Mouse (Mus musculus): ENCODE data around the gene Kcnh4.

Gene Kcnh4

DNA sequence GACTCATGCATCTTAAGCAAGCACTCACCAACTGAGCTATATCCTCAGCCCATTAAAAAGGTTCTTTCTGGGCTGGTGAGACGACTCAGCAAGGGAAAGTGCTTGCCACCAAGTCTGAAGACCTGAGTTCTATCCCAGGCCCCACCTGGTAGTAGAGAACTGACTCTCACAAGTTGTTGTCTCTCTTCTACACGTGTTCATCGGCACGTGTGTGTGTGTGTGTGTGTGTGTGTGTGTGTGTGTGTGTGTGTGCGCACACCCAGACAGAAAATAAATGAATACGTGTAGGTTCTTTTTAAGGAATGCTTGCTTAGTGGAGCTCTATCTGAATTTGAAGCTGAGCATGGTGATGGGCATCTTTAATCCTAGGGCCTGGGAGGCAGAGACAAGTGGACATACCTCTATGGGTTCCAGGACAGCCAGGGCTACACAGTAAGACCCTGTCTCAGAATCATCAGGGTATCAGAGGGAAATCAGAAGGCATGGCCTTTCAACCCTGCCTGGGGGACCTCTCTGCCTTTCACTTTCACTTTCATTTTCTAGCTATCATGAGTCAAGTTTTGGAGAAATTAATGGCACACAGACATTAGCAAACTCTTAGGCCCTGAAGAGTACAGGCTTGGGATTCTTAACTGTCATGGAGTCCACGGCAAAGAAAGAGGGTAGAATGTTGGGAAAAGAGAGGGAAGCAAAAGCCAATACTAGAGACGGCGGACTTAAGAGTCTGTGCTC lies 24.4 kb downstream of the Kcnh4 start:
- no peak for DNase-seq (ENCODE audit: low read depth)

- no peak for DNase-seq (ENCODE audit: low read depth)
These were observed 29.1 kb downstream of the Kcnh4 start for GRCm38 (mm10) chr11:100730477-100731205.

DNA sequence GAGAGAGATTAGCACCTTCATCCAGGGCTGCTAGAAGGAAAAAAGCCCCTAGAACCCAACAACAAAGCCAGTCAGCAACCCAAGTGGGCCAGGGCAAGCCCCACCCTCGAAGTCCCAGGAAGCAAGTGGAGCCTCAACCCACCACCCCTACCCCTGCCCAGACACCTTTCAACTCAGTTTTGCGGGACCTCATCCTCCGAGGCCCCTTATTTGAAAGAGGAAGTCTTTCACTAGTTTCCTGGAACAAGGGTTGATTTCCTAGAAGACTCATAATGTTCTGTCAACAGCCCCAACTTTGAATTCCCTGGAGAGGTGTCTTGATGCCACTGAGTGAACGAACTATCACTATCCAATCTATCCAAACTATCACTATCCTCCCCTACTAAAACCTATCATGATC lies 29.8 kb downstream of the Kcnh4 start:
- DNase-seq (ENCODE audit: low read depth) = no peak

GRCm38 (mm10) chr11:100728601-100729000 lies 31.1 kb downstream of the Kcnh4 start:
- no peak for DNase-seq (ENCODE audit: low read depth)

- no peak for DNase-seq (ENCODE audit: low read depth)
These were observed 32.5 kb downstream of the Kcnh4 start for GRCm38 (mm10) chr11:100727201-100727600.

- DNase-seq (ENCODE audit: low read depth) = no peak
These were observed 34.7 kb downstream of the Kcnh4 start for GRCm38 (mm10) chr11:100724919-100725512.

GRCm38 (mm10) chr11:100722493-100723028 lies 37.2 kb downstream of the Kcnh4 start:
- no peak for DNase-seq (ENCODE audit: low read depth)

DNA sequence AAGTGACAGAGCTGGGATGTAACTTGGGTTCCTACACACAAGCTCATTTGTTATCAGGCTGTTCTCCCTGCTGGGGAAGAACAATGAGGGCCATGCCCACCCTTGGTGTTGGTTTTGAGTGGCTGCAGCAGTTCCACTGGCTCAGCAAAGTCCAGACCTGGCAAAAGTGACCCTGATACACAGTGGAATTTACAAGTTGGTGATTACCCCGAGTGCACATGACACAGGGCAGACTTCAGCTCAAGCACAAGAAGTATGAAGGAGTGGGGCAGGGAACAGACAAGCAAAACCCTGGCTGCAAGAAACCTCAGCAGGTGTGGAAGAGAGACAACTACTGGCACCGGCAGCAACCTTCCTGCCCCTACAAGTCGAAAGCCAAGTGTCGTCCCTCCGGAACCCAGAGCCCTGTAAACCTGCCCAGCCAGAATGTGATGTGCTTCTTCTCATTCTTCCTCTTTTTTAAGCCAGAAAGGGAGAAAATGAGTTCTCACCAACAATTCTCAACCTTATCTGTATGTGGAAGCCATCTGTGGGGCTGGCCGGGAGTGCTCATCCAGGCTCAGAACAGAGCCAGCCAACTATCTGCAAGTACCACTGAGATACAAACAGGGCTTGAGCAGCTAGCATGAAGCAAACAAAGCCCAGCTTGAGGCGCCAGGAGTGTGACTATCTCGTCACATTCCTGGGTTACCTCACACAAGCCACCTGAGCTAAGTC lies 37.8 kb downstream of the Kcnh4 start:
- DNase-seq (ENCODE audit: low read depth) = no peak

GRCm38 (mm10) chr11:100721254-100721653 lies 38.5 kb downstream of the Kcnh4 start:
- no peak for DNase-seq (ENCODE audit: low read depth)

GRCm38 (mm10) chr11:100720345-100720744 lies 39.4 kb downstream of the Kcnh4 start:
- DNase-seq (ENCODE audit: low read depth) = no peak

DNA sequence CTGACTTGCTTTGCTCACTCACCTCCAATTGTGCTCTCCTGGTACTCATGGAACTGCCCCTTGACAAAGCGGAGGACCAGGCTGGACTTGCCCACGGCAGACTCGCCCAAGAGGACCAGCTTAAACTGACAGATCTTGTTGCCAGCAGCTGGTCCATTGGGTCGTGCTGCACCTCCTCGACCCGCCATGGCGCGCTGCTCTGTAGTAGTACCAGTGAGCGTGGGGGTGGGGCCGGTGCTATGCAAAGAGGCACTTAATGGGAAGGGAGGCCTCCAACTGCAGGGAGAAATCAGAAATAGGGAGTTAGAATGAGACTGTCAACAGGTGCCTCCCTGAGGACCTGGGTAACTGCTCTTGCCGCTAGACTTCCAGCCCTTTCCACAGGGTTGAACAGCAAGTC lies 39.8 kb downstream of the Kcnh4 start:
- no peak for DNase-seq (ENCODE audit: low read depth)

GRCm38 (mm10) chr11:100719312-100719711 lies 40.4 kb downstream of the Kcnh4 start:
- no peak for DNase-seq (ENCODE audit: low read depth)

DNA sequence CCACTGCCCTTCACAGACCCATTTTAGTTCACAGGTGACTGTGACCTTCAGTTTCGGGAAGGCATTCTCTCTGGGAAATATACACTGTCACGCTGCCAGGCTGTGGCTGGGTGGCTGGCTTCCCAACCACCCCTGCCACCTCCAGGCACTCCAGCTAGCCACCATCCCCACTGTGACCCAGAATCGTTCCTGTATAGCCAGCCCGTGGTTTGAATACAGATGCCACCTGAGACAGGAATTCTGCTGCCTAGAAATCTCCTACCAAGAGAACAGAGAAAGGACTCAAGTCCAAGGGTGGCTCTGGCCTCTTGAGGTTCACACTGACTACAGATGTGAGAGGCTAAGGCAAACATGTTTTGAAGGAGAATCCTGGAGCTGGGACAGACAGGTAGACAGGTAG lies 40.9 kb downstream of the Kcnh4 start:
- no peak for DNase-seq (ENCODE audit: low read depth)

- no peak for DNase-seq (ENCODE audit: low read depth)
These were observed 41.3 kb downstream of the Kcnh4 start for GRCm38 (mm10) chr11:100718462-100718861.

- DNase-seq (ENCODE audit: low read depth) = no peak
These were observed 43.1 kb downstream of the Kcnh4 start for GRCm38 (mm10) chr11:100716649-100717048.

DNA sequence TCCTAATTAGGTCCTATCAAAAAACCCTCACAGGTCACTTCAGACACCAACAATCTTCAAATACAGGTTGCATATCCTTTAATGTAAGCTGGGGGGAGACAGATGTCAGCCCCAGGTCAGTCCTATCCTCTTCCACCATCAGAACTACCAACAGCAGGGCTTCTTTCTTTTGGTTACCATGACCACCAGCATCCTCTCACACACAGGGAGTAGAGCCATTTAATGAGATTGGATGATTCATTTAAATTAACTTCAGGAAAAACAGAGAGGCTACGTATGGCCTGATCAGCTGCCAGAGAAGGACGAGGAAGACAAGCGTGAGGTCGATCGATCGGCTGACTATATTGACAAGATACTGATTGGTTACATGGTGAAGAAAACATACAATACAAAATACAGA lies 44.8 kb downstream of the Kcnh4 start:
- DNase-seq (ENCODE audit: low read depth) = no peak

DNA sequence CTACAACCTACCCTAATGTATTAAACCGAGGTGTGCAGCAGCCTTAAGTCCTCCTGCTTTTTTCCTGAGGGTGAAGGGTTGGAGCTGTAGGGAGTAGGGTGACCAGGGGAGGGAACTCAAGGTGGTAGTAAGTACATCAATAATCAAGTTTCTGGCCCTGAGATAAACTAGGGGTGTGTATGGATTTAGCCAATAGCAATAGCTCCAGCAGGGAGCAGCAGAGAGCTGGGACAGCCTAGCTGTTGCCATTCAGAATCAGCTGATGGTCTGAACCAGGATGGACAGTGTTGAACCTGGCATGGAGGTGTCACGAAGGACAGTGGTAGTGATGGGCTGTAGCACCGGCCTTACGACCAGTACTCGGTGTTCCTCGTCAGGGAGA lies 45.2 kb downstream of the Kcnh4 start:
- DNase-seq (ENCODE audit: low read depth) = peak; percentile 83

DNA sequence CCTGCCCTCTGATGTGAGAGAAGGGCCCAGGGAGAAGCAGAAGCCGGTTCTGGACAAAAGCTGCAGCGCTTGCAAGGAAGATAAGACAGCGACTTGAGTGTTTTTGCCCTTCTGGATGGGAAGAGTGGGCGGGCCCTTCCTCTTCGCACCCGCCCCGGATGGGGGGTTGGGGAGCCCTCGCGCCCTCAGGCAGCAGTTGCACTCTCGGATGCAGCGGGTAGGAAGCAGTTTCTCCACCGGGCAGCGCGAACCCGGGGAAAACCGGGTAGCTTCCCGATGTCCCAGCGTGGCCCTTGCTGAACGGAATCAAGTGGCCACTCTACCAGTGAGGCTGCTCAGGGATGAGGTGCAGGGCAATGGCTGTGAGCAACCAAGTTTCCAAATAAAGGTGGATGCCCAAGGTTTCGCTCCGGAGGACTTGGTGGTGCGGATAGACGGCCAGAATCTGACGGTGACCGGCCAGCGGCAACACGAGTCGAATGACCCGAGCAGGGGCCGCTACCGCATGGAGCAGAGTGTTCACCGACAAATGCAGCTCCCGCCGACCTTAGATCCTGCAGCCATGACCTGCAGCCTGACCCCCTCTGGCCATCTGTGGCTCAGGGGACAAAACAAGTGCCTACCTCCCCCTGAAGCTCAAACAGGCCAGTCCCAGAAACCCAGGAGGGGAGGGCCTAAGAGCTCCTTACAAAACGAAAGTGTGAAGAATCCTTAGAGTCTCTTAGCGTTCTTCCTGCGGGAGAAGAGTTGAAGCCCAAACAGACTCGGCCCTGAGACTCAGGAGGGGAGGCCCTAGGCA lies 45.8 kb downstream of the Kcnh4 start, which contains the start of gene Hspb9:
Gene Hspb9, plus strand, starts transcription at position 116 of the 799 bp plus-strand sequence.
- DNase-seq (ENCODE audit: low read depth) = peak; percentile 78

GRCm38 (mm10) chr11:100713174-100713573 lies 46.6 kb downstream of the Kcnh4 start:
- DNase-seq (ENCODE audit: low read depth) = no peak

DNA sequence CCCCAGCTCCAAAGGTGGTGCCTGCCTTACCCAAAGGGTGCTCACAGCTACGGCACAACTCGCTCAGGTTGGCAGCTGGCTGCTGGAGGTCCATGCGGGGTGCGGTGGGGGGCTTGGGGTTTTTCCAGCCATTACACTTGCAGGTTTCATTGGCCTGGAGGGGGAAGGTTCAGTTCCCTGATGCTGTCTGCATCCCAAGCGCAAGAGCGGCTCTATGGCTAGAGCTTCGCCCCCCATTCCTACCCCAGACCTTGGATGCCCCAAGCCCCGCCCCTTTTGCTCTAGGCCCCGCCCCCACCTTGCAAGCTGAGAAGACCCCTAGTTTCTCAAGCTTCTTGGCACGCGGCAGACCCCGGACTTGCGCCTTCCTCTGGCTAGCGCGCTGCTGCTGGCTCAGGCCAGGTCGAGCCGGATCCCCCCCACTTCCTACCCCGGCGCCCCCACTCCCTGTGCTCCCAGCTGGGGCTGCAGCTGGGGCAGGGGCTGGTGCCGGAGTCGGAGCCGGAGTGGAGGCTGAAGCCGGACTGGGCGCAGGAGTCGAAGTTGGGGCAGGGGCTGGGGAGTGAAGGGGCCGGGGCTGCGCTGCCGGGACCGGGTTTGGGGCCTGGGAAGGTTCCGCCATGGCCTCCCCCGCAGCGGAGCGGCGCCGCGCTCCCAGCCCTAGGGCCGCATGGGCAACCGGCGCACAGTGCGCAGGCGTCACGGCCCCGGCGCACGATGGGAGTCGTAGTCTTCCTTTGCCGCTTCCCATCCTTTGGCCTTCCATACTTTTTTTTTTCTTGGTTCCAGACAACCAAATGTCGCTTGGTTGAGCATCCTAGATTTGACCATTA lies 47.7 kb downstream of the Kcnh4 start, which contains the start of gene Kat2a:
Gene Kat2a, minus strand, starts transcription at position 683 of the 833 bp plus-strand sequence.
- peak; percentile 64 for DNase-seq (ENCODE audit: low read depth)
